Mouse (Mus musculus): ENCODE data around the gene A930033H14Rik.

A930033H14Rik gene

GRCm38 (mm10) chr10:69225951-69226350 lies 13.1 kb upstream of the A930033H14Rik start:
- no peak for DNase-seq

DNA sequence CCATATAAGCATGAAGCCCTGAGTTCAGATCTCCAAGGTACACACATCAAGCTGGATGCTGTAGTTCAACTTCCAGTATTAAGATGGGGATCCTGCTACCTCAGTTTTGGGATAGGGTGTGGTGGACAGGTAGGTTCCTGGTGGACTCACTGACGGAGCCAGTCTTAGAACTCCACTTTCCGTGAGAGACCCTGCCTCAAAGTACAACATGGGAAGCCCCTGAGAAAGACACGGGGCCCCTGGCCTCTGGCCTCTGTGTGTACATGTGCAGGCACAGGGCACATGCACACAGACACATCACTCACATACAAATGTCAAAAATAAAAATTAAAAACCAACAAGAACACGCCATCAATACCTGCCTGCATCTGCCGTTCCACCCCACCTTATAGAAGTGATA lies 12.6 kb upstream of the A930033H14Rik start:
- no peak for DNase-seq

DNA sequence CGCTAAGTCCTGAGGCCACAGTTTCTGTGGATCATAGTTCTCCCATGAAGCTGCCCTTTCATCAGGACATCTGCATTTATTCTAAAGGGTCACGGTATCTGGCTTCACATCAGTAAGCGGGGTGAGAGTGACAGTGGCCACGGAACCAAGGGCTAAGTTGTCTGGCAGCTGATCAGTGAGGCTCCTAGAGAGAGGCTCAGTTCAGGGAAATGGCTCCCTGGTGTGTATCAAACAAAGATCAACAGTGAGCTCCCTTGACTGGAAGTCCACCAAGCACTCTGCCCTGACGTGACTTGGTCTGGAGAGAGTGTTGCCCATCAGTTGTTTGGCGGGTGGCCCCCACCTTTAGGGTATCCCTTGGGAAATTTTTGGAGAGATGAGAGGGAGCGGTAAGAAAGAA lies 11.4 kb upstream of the A930033H14Rik start:
- DNase-seq = no peak

DNA sequence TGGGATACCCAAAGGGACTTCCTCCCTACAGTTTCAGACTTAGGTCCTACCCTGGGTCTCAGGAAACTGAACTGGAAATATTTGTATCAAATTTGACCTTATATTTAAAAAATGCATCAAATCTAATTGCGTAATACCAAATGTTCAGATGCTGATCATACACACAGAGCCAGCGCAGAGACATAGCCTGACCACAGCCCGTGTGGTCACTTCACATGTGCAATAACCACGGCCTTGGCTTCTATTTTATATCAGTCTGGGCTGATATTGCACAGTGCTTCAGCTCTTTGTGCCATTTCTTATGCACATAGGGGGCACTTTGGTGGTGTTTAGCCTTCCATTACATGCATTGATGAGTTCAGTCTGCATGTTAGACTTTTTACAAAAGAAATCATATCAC lies 10.3 kb upstream of the A930033H14Rik start:
- DNase-seq = no peak

- no peak for DNase-seq
Observed at GRCm38 (mm10) chr10:69221955-69222354, 9.1 kb upstream of the A930033H14Rik start.

DNA sequence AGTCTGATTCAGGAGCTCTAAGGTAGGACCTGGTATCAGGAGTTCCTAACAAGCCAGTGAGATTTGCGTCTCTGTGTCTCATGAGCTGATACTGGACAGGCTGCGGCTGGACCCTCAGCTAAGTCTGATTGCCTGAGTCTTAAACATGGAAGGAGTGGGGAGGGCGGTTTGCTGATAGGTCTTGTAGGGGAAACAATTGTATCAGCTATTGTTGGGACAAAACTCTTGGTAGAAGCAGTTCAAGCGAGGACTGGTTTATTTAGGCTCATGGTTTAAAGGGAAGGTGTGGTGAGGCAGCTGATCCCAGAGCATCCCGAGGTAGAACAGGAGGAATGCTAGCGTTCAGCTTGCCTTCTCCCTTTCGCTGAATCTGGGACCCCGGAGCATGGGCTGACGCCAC lies 8.2 kb upstream of the A930033H14Rik start:
- DNase-seq = no peak

- no peak for DNase-seq
Observed at GRCm38 (mm10) chr10:69220296-69220695, 7.4 kb upstream of the A930033H14Rik start.

- no peak for DNase-seq
Observed at GRCm38 (mm10) chr10:69219289-69219626, 6.4 kb upstream of the A930033H14Rik start.

DNA sequence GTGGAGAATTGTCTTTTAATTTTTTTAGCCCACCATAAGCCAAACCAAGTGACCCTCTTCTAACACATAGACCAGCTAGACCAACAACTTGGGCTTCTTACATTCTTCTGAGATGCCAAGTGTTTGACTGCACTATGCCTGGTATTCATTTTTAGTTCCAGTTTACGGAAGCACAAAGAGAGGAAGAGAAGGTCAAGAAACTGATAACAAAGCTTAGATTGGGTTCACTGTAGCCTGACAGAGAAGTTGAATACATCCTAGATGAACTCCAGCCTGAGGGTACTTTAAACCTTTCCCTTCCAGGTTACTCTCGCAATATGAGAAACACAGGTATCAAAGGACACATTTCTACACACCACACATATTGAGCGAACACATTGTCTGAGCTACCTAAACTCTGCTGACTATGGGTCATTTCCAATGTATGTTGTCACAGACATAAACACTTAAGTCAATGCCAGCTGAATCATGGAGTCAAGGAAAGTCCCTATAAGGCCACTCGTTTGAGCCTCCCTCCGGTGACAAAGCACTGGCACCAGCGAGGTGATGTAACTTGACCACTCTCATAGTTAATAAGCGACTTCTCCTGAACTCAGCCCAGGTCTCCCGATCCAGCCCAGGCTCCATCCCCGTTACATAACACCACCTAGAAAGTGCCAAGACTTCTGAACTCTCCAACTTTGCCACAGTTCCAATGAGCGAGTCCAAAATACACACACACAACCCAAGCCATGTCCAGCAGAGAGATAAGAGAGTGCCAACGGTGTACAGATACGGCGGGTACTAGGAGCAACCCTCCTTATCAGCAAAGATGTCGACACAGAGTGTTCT lies 5.8 kb upstream of the A930033H14Rik start:
- DNase-seq = no peak

DNA sequence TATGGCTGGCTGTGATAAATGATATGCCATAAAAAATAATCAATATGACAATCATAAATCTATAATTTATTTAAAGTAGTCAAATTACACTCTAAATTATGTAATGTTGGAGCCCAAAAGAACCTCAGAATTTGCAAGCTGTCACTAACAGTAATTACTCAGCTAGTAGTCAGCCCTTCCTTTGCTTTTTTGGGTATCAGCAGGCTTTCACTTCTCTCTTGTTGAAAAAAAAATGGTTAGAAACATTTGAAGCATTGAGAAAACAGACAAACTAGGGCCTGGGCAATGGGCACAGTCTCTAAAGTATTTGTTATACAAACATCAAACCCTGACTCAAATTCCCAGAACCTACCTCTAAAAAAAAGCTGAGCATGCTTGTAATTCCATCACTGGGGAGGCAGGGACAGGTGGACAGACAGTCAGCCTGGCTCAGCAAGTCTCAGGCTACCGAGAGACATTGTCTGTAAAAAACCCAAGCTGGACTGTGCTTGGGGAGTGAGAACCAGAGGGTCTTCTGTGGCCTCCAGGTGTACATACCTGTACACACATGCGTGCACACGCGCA lies 4.3 kb upstream of the A930033H14Rik start:
- DNase-seq = no peak

- no peak for DNase-seq
Observed at GRCm38 (mm10) chr10:69213986-69214385, 1.1 kb upstream of the A930033H14Rik start.

- DNase-seq = peak; percentile 38
Observed at GRCm38 (mm10) chr10:69213451-69213877, 566 bp upstream of the A930033H14Rik start.

DNA sequence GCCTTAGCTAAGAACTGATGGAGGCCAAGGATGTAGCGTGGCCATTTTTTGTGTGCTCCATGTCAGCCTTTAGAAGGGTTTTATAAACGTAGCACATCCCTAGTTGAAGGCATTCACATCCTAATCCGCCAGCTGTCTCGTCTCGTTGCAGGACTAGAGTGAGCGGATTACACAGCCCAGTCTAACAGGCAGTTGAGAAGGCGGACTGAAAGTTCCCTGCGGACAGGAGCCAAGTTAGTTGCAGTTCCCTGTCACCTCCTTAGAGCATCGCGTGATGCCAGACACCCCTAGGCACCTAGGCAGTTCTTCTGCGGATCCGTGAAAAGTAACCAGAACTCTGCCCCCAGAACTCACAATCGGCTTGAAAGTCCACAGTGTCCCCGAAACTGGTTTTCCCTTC lies 922 bp downstream of the A930033H14Rik start:
- DNase-seq = peak; percentile 12

DNA sequence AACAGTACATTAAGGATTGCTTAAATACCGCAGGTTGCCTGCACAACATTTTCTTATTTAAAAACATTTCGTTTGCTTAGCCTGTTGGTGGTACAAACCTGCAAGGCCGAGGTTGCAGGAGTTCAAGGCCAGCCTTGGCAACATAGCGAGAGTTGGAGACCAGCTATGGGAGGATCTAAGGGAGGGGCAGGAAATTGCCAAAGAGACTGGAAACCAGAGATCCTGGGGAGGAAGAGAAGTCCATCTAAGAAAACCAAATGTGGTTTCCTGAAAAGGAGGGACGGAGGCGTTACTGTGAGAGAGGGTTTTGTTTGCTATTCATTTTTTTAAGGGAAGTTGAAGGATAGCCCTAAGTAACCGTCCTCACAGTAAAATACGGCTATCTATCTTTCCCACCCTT lies 1.3 kb downstream of the A930033H14Rik start:
- no peak for DNase-seq

DNA sequence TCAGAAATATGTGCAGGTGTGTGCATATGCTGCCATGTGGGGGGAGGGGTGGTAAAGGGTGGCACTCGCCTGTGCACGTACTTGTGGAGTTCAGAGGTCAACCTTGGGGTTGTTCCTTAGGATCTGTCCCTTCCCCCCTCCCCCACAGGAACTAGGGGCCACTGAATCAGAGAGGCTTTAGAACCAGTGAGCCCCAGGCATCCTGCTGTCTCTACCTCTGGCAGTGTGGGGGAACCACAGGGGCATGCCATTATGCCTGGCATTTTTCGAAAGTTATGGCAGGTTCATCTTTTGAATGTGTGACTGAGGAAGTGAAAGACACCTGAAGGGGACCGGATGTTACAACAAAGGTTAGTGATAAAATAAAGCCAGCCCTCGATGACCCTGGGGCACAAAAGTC lies 2.2 kb downstream of the A930033H14Rik start:
- DNase-seq = no peak

DNA sequence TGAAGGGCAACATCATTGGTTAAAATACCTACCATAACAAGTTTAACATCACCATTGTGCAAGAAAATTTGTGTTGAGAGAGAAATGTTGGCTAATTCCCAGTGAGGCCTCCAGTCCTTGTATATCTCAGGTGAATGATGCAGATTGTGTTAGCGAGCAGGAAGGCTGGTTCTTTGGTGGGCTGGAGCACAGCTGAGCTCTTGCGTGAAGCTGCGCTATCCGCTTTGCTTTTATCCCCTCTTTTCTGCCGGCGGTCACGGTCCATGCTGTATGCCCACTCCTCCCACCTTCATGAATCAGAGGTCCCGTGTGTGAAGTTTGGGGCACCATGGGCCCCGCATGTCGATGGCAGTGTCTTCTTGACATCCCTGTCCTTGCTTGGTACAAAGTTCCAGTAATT lies 2.9 kb downstream of the A930033H14Rik start:
- DNase-seq = no peak

GRCm38 (mm10) chr10:69208705-69209104 lies 4.2 kb downstream of the A930033H14Rik start:
- DNase-seq = no peak

DNA sequence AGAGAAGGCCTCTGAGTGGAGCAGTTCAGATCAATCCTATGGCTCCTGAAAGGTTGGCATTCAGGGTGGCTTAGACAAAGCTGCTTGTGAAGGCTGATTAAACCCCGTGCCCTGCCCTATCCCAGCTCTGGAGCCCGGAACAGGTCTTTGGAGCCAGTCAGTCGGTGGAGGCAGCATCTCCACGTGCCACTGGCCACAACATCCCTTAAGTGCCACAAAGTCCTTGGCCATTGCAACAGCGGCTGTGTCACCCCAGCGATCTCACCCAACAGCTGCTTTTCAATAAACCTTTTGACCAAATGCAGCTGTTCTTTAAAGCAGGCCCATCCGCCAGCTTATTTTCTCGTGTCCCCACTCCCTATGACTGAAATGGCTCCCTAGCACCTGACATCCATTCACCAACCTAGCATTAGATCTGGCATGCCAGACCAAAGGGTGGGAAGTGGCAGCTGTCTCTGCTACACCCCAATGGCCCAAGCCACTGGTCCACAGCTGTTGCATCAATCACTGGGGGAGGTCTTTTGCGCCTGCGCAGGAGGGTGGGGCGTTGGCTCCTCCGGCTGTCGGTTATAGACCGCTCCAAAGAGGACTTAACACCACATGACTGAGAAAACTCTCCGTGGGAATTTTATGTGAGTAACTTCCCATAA lies 4.8 kb downstream of the A930033H14Rik start:
- no peak for DNase-seq

DNA sequence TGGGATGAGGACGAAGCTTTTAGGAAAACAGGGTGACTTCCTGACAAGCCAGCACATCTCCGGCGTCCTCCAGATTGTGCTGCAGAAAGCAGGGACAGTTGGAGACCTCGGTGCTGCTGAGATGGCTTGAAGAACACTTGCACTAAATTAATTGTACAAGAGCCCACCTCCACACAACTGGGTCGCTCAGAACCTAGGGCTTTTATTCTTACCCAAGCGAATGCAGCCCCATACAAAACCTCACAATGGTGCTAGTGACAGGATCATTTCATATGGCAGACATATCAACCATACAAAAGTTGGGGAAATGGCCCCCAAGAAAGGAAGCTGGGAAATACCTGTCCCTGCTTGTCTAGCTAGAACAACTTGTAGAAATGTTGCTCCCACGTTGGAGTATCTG lies 5.4 kb downstream of the A930033H14Rik start:
- no peak for DNase-seq

DNA sequence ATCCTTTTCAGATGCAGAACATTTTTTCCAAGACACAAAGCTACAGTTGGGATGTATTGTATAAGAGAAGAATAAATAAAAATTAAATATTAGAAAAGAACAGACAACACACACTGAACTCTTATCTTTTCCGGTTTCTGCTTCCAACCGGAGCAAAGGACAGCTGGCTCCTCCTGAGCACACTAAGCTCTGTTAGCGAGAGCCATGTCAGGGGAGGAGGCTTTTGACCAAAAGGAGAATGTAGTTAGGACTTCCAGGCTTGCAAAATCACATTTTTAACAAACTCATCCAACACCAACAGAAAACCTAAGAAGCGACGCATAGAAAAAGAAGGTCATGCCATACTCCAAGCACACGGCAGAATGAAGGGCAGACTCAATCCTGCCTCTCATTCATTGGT lies 6.8 kb downstream of the A930033H14Rik start:
- no peak for DNase-seq

DNA sequence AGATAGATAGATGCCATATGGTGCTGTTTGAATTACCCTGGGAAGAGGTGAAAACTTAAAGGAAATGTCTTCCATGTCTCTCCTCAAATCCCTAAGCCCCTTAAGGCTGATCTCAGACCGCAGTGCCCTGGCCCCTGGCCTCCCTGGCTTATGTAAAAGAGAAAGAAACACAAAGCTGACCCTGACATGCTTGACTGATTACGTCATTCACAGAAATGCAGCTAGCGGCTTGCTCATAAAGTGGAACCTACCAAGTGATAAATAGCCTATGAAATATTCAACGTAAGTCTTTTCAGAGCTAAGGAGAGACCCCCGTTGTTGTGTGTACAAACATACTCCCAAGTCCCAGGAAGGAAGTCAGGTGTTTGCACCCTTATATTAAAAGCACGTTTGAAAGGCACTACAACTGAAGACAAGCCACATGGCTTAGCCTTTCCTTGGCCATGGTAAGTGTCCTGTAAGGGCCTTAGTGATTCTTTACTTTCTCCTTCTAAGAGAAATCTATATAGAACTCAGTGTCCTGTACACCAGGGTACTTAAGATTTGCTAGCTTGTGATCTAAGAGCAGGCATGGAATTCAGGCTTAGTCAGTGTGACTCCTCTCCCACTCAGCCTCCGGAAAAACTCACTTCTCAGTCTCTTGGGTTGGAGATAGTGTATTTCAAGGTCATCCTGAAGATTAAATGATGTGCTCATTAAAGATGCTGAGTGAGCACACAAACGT lies 8.1 kb downstream of the A930033H14Rik start:
- no peak for DNase-seq

DNA sequence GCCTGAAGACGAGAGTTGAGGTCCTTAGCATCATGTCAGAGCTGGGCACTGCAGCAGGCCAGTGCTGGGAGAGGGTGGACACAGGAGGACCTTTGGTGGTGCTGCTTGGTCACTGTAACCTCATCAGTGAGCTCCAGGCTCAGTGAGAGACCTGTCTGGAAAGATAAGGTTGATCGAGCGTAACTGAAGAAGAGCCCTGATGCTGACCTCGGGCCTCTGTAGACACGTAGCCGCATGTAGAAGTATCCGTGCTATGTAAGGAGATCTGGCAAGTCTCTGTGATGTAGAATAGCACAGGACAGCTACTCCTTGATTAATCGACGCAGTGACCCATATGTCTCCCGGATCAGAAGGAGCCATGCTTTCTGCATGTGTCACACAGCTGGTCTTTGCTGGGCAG lies 19.2 kb downstream of the A930033H14Rik start:
- DNase-seq = no peak

GRCm38 (mm10) chr10:69192266-69192665 lies 20.6 kb downstream of the A930033H14Rik start:
- DNase-seq = no peak

Measured in thymus, postnatal 4 days (tissue).